Mouse (Mus musculus) CD4-positive, CD25-positive, alpha-beta regulatory T cell, adult 4 months (primary cell): ENCODE results near the gene Rbm31y. TPM values are rescaled to one million over a fixed set of nuclear protein-coding genes. Genes with fewer than 3 reads are reported as not detected.
"Not testable (repeated sequence)": the region's sequence is repeated elsewhere in the genome, so short reads cannot be mapped to it uniquely, and the experiment has no call there.

Source experiments
- ATAC-seq: one replicate; pipeline ENCODE4 v1.8.0; 2017
- polyA plus RNA-seq, 2 experiments: library from polyadenylated mRNA; unstranded; fragments of 100-300 nt; shearing (Covaris generic); gene quantifications; one replicate each; pipeline ENCODE4 v1.2.1; 2017

Rbm31y gene
- not detected for polyA plus RNA-seq

- not testable (repeated sequence) for ATAC-seq
These were observed at the start of gene Rbm31y for GRCm38 (mm10) chrY:17400461-17400860. TSS of gene Rbm31y (plus strand) at chrY:17400761.
